In the genomic region with DNA sequence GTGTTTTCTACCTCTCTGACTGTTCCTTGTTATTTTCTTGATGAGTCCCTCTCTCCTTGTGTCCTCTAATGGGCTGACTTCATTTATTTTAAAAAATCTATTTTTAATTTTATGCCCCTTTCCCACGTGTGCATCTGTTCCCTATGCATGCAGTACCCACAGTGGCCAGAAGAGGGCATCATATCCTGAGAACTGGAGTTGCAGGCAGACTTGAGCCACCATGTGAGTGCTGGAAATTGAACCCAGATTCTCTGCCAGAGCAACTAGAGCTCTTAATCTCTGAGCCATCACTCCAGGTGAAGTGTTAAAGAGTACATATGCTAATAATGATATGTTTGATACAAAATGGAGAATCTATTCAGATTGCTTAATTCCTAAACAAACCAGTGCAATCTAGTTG, we compare ENCODE assay signal across 9 mouse cellular contexts. TPM values are rescaled to one million over a fixed set of nuclear protein-coding genes. Genes with fewer than 3 reads are reported as not detected.
DNase-seq lines count a peak whose midpoint lies in the region; ATAC-seq and TF ChIP-seq lines count a peak whose summit lies in the region.
"Had no signal": no experiment of that assay in that cellular context is flagged by ENCODE, and none has a peak within 500 bp of the region (broad histone marks: within the 10 kb centered on the region; RNA-seq: fewer than 3 reads in every experiment).

No protein-coding gene starts in this region.

- ATAC-seq in limb, embryonic 11.5 days (ENCODE audit: insufficient number of reproducible peaks, low FRiP score, low TSS enrichment, low read depth), result no peak
- ATAC-seq in stomach, postnatal 0 days (ENCODE audit: low FRiP score, low TSS enrichment), result no peak

- DNase-seq in heart, postnatal 4 days, result peak; percentile 34
- DNase-seq in heart, postnatal 25 days (ENCODE audit: low spot score), result no peak
- peak; percentile 35 for DNase-seq in CD4-positive helper T cell, adult 2 months (ENCODE audit: low read depth, low spot score)
- DNase-seq in ZHBTc4 (ENCODE audit: low read depth, low spot score), result peak; percentile 72
- peak; percentile 50 for DNase-seq in limb, embryonic 11.5 days (ENCODE audit: low spot score)
- no peak for DNase-seq in stomach, postnatal 0 days (ENCODE audit: low spot score)
- no peak for DNase-seq in left cerebral cortex, adult 8-10 months (ENCODE audit: low spot score in 2 of 2)
- no peak for DNase-seq in gastrocnemius, postnatal 4 days (ENCODE audit: low spot score in 2 of 2)

- TF ChIP-seq EP300 in stomach, postnatal 0 days (optimal IDR thresholded peaks at IDR 0.05), result no peak

- 17% methylated on average over 1 of the region's 1 CpGs for WGBS in limb, embryonic 11.5 days
- 26% methylated on average over 1 of the region's 1 CpGs for WGBS in stomach, postnatal 0 days

- H3K4me3 ChIP-seq in limb, embryonic 11.5 days (ENCODE audit: low read depth, low read length), result no peak overlapping the region
- no peak overlapping the region for H3K4me3 ChIP-seq in stomach, postnatal 0 days (ENCODE audit: low read depth, low read length)
- H3K4me3 ChIP-seq: embryonic facial prominence, embryonic 12.5 days had no signal

- H3K36me3 ChIP-seq in limb, embryonic 11.5 days (ENCODE audit: control insufficient read depth, insufficient read depth, low read length), result no peaks in the 10 kb centered on the region
- no peaks in the 10 kb centered on the region for H3K36me3 ChIP-seq in stomach, postnatal 0 days (ENCODE audit: control insufficient read depth, insufficient read depth, low read length)
- H3K36me3 ChIP-seq: embryonic facial prominence, embryonic 12.5 days had no signal

- H3K27ac ChIP-seq in limb, embryonic 11.5 days (replicated peaks; ENCODE audit: low read depth, low read length), result no peak overlapping the region
- no peak overlapping the region for H3K27ac ChIP-seq in stomach, postnatal 0 days (replicated peaks)
- H3K27ac ChIP-seq: embryonic facial prominence, embryonic 12.5 days had no signal

- no peaks in the 10 kb centered on the region for H3K27me3 ChIP-seq in limb, embryonic 11.5 days (ENCODE audit: control insufficient read depth, insufficient read depth, low read length)
- no peaks in the 10 kb centered on the region for H3K27me3 ChIP-seq in stomach, postnatal 0 days (ENCODE audit: control insufficient read depth, insufficient read depth, low read length)
- H3K27me3 ChIP-seq: embryonic facial prominence, embryonic 12.5 days had no signal

- H3K9ac ChIP-seq in limb, embryonic 11.5 days (ENCODE audit: low read length), result no peak overlapping the region
- no peak overlapping the region for H3K9ac ChIP-seq in stomach, postnatal 0 days (ENCODE audit: low read length)
- H3K9ac ChIP-seq: embryonic facial prominence, embryonic 12.5 days had no signal

- TF ChIP-seq CTCF in stomach, postnatal 0 days (IDR thresholded peaks at IDR 0.05; ENCODE audit: low read depth), result peak; percentile 67

- intact Hi-C loops in heart, postnatal 25 days (cut with DNase I), result no loop called here

- H3K9me3 ChIP-seq in limb, embryonic 11.5 days (ENCODE audit: control insufficient read depth, low read length), result no peaks in the 10 kb centered on the region
- no peaks in the 10 kb centered on the region for H3K9me3 ChIP-seq in stomach, postnatal 0 days (ENCODE audit: control insufficient read depth, low read length)

- no peaks in the 10 kb centered on the region for H3K4me1 ChIP-seq in limb, embryonic 11.5 days (ENCODE audit: control insufficient read depth, insufficient read depth, low read length)
- no peaks in the 10 kb centered on the region for H3K4me1 ChIP-seq in stomach, postnatal 0 days (replicated peaks; ENCODE audit: control insufficient read depth, insufficient read depth)
- H3K4me1 ChIP-seq: embryonic facial prominence, embryonic 12.5 days had no signal

- H3K4me2 ChIP-seq in limb, embryonic 11.5 days (ENCODE audit: low read depth, severe bottlenecking), result no peak overlapping the region
- no peak overlapping the region for H3K4me2 ChIP-seq in stomach, postnatal 0 days (replicated peaks; ENCODE audit: low read depth)
- H3K4me2 ChIP-seq: embryonic facial prominence, embryonic 12.5 days had no signal

RNA-seq across cellular contexts. Expression of a gene that starts 58.7 kb away (rescaled TPM):
- total RNA-seq in heart, postnatal 4 days (2021), result 10 to 100 TPM; 20.1 to 20.8 TPM
- total RNA-seq in heart, postnatal 25 days (2021), result 10 to 100 TPM; 18.4 to 22.4 TPM
- polyA plus RNA-seq in limb, embryonic 11.5 days (2014; fragmentation: Nextera tagmentation; extraction: Ambion mirVana), result 3.7 and 4.0 TPM in 2 replicates
- polyA plus RNA-seq in stomach, postnatal 0 days (2015; fragmentation: Nextera tagmentation; extraction: Ambion mirVana), result 4.9 and 6.1 TPM in 2 replicates
- 10 to 100 TPM; 13.0 to 17.2 (median 14.3) TPM for total RNA-seq in left cerebral cortex, adult 8-10 months (2022)
- 10 to 100 TPM; 37.6 to 43.0 TPM for total RNA-seq in gastrocnemius, postnatal 4 days (2021)

Comparison
In these comparisons a context has a peak if more than half of its experiments do, and no peak if none do; other contexts are left out.
1. DNase-seq: peak in heart, postnatal 4 days (single experiment), CD4-positive helper T cell, adult 2 months (single experiment), ZHBTc4 (single experiment) and limb, embryonic 11.5 days (single experiment); none in heart, postnatal 25 days (single experiment), stomach, postnatal 0 days (single experiment), left cerebral cortex, adult 8-10 months (0 of 2) and gastrocnemius, postnatal 4 days (0 of 2).